Mouse (Mus musculus): ENCODE results near the gene Atp6v0a1.

DNA sequence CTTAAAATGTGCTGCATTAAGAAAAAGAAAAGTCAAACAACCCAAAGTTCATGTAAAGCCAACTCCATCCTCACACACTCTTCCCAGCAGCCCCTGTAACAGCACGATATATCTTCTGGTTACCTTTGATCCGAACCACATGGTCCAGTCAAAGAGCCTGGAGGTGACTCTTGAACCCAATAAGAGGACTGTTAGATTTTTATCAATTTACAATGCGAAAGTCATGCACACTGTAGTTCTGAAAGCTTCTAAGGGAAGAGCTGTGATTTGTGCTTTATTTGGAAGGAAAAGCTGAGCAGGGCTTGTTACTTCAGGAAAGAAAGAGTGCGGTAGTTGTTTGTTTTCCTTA lies 21.5 kb downstream of the Atp6v0a1 start:
- no peak for TF ChIP-seq POLR2A (IDR thresholded peaks at IDR 0.05; ENCODE audit: extremely low read depth, insufficient read depth, low read length)
- no peak for TF ChIP-seq CTCF (IDR thresholded peaks at IDR 0.05; ENCODE audit: low read depth, low read length)

Measured in liver, adult 2 months (tissue).